Mouse (Mus musculus) heart, postnatal 0 days (tissue): Measurements from ENCODE around the gene Gm14403. TPM values are rescaled to one million over a fixed set of nuclear protein-coding genes. Genes with fewer than 3 reads are reported as not detected.
"Not testable (repeated sequence)": the region's sequence is repeated elsewhere in the genome, so short reads cannot be mapped to it uniquely, and the experiment has no call there.

ENCODE experiments used
- ATAC-seq: fragments of 200-750 bp; cut with Nextera tagmentation; 2 replicates; pipeline ENCODE4 v1.8.0; 2017; ENCODE audit warnings: low read depth, moderate number of reproducible peaks, moderate library complexity; ENCODE audit not compliant: insufficient read depth
- DNase-seq: peaks from one replicate; pipeline ENCODE4 v3.0.0-alpha.2; 2016; ENCODE audit warnings: low spot score
- H3K27ac ChIP-seq: fragments of 300-500 bp; sonication (generic); 2 replicates; pipeline ENCODE4 v1.5.1; 2014; ENCODE audit warnings: low read depth, mild to moderate bottlenecking
- H3K27me3 ChIP-seq: fragments of 300-500 bp; sonication (generic); 2 replicates; pipeline ENCODE4 v1.6.1; 2014; ENCODE audit warnings: low read length, mixed read lengths; ENCODE audit not compliant: control insufficient read depth, insufficient read depth
- H3K36me3 ChIP-seq: fragments of 300-500 bp; sonication (generic); replicated peaks from 2 replicates; pipeline ENCODE4 v1.6.1; 2014; ENCODE audit warnings: low read length, mixed read lengths; ENCODE audit not compliant: control insufficient read depth, insufficient read depth
- H3K4me1 ChIP-seq: fragments of 300-500 bp; sonication (generic); 2 replicates; pipeline ENCODE4 v1.6.1; 2014; ENCODE audit warnings: antibody characterized with exemption; ENCODE audit not compliant: control insufficient read depth, insufficient read depth
- H3K4me2 ChIP-seq: fragments of 300-500 bp; sonication (generic); 2 replicates; pipeline ENCODE4 v1.6.1; 2014; ENCODE audit warnings: low read depth, mild to moderate bottlenecking, low read length, moderate library complexity
- H3K4me3 ChIP-seq: fragments of 300-500 bp; sonication (generic); 2 replicates; pipeline ENCODE4 v1.5.1; 2014; ENCODE audit warnings: low read depth, low read length
- H3K9ac ChIP-seq: fragments of 300-500 bp; sonication (generic); replicated peaks from 2 replicates; pipeline ENCODE4 v1.6.1; 2014; ENCODE audit warnings: low read depth, low read length, mixed read lengths
- H3K9me3 ChIP-seq: fragments of 300-500 bp; sonication (generic); replicated peaks from 2 replicates; pipeline ENCODE4 v1.6.1; 2016; ENCODE audit warnings: low read length; ENCODE audit not compliant: control insufficient read depth
- CTCF ChIP-seq: IDR thresholded peaks from 2 replicates; pipeline ENCODE4 v1.5.1; 2016; ENCODE audit warnings: antibody characterized with exemption, control low read depth, low read depth
- EP300 ChIP-seq: IDR thresholded peaks from 2 replicates; pipeline ENCODE4 v1.6.1; 2016; ENCODE audit warnings: antibody characterized with exemption, low read depth
- WGBS: fragments of 180-500 bp; shearing (Covaris S2); extraction: QIAGEN DNeasy Blood & Tissue Kit; methylation state at CpG from one replicate; pipeline ENCODE4 v1.1.7; 2014; 5-methylcytosine and 5-hydroxymethylcytosine counted together
- polyA plus RNA-seq: library from polyadenylated mRNA; unstranded; fragments of >200 nt; fragmentation: Nextera tagmentation; extraction: Ambion mirVana; gene quantifications from 2 replicates; pipeline ENCODE4 v1.2.1, GENCODE M21; 2015
- total RNA-seq: library from RNA; depleted of rRNA; stranded (reverse); fragments of >200 nt; gene quantifications from 2 replicates; pipeline ENCODE4 v1.2.3, GENCODE M21; 2014; ENCODE audit warnings: low replicate concordance

Gm14403 gene
- total and polyA plus RNA-seq, 2 experiments from 2014 or later: 2.0 to 6.0 TPM

DNA sequence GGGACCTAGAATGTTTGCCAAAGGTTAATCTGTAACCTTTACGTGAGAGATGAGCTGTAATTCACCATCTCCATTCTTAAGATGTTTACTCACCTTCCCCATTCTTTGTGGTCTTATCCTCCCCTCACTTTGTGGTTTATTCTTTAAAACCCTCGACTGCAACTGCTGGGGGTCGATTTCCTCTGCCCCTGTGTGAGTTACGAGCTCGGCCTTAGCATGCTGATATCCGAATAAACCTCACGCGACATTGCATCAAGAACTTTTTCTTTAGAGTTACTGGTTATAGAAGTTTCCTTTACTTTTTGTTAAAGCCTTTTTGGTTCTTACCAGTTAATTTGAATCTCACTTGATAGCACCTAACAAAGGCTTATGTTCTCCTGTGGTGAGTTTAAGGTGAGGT, 22.0 kb downstream of the Gm14403 start:
- DNase-seq (no peak), ATAC-seq (no peak)
- Histone ChIP-seq H3K4me2 (no peak overlapping the region), H3K9ac (no peak overlapping the region), H3K27me3 (no peaks in the 10 kb centered on the region), H3K27ac (no peak overlapping the region), H3K4me1 (no peaks in the 10 kb centered on the region), H3K4me3 (no peak overlapping the region), H3K36me3 (no peaks in the 10 kb centered on the region), H3K9me3 (peaks cover 5% of the 10 kb centered on the region)
- no peak for TF ChIP-seq CTCF
- WGBS: 76% methylated on average over 8 of the region's 8 CpGs

DNA sequence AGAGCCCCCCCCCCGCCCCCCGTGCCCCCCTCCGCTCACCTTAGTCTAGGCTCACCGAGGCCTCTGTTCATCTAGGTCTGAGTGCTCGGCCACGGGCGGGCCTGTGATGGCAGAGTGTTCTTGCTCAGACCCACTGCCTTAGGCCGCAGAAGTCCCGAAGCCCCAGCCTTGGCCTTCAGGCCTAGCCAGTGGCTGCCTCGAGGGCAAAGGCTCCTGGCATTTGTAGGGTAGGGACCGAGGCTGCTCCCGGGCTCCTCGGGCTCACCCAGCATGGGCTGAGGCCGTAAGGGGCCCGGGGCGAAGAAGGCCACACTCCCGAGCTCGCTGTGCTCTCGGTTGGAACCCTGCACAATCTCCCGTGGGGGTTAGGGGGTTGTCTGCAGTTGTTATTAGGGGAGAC, 25.0 kb downstream of the Gm14403 start:
- ATAC-seq: no peak
- H3K4me2 ChIP-seq: no peak overlapping the region
- no peak overlapping the region for H3K9ac ChIP-seq
- no peaks in the 10 kb centered on the region for H3K27me3 ChIP-seq
- H3K9me3 ChIP-seq: peaks cover 5% of the 10 kb centered on the region; the same call in 1 of the 2 replicates
- no peak overlapping the region for H3K27ac ChIP-seq
- TF ChIP-seq EP300 (no peak), CTCF (no peak)
- WGBS: 79% methylated on average over 20 of the region's 20 CpGs
- H3K4me3 ChIP-seq: no peak overlapping the region
- no peak for DNase-seq
- H3K4me1 ChIP-seq: no peaks in the 10 kb centered on the region
- H3K36me3 ChIP-seq: no peaks in the 10 kb centered on the region

- not testable (repeated sequence) for H3K9ac ChIP-seq, H3K4me1 ChIP-seq, H3K36me3 ChIP-seq, H3K27ac ChIP-seq, ATAC-seq, H3K4me2 ChIP-seq, H3K4me3 ChIP-seq, DNase-seq, H3K27me3 ChIP-seq, H3K9me3 ChIP-seq
- 80% methylated on average over 6 of the region's 6 CpGs for WGBS
Observed at GRCm38 (mm10) chr2:177523674-177524073, 25.7 kb downstream of the Gm14403 start.

GRCm38 (mm10) chr2:177524171-177524570, 26.2 kb downstream of the Gm14403 start:
- not testable (repeated sequence) for H3K36me3 ChIP-seq, DNase-seq, ATAC-seq, H3K27ac ChIP-seq, H3K4me2 ChIP-seq, H3K4me3 ChIP-seq, H3K4me1 ChIP-seq, H3K9me3 ChIP-seq, H3K27me3 ChIP-seq, H3K9ac ChIP-seq
- WGBS: 83% methylated on average over 16 of the region's 16 CpGs

GRCm38 (mm10) chr2:177535876-177536275, 37.9 kb downstream of the Gm14403 start:
- no peak overlapping the region for H3K4me2 ChIP-seq
- no peaks in the 10 kb centered on the region for H3K4me1 ChIP-seq
- H3K36me3 ChIP-seq: no peaks in the 10 kb centered on the region
- no peak overlapping the region for H3K9ac ChIP-seq
- H3K9me3 ChIP-seq: no peaks in the 10 kb centered on the region
- no peaks in the 10 kb centered on the region for H3K27me3 ChIP-seq
- ATAC-seq: no peak
- WGBS: 66% methylated on average over 9 of the region's 9 CpGs
- no peak for TF ChIP-seq EP300
- no peak for TF ChIP-seq CTCF
- no peak overlapping the region for H3K27ac ChIP-seq
- no peak for DNase-seq
- H3K4me3 ChIP-seq: no peak overlapping the region

DNA sequence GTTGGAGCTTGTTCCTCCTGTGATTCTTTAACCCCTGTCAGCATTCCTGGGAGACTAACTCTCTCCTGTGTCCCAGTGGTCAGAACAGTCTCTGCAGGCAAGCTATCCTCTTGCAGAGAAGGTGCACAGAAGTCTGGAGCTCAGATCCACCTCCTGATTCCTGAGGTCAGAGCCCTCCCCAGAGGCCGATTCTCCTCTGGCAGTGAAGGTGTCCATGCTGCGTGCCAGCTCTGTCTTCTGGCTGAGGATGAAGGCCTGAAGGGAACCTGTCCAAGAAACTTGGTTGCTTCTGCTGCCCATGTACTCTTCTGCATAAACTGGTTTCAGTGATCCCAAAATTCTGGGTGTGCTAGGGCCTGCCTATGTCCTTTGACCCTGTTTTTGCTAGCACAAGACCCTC, 39.1 kb downstream of the Gm14403 start:
- not testable (repeated sequence) for DNase-seq, H3K9me3 ChIP-seq, H3K4me2 ChIP-seq, ATAC-seq, H3K36me3 ChIP-seq, H3K27me3 ChIP-seq, H3K4me1 ChIP-seq, H3K9ac ChIP-seq, H3K4me3 ChIP-seq, H3K27ac ChIP-seq
- WGBS: 81% methylated on average over 2 of the region's 2 CpGs

GRCm38 (mm10) chr2:177537717-177538116, 39.7 kb downstream of the Gm14403 start:
- not testable (repeated sequence) for H3K9ac ChIP-seq, H3K4me3 ChIP-seq, DNase-seq, H3K27ac ChIP-seq, H3K27me3 ChIP-seq, H3K4me2 ChIP-seq, H3K36me3 ChIP-seq, ATAC-seq, H3K4me1 ChIP-seq, H3K9me3 ChIP-seq
- WGBS: 61% methylated on average over 5 of the region's 5 CpGs

DNA sequence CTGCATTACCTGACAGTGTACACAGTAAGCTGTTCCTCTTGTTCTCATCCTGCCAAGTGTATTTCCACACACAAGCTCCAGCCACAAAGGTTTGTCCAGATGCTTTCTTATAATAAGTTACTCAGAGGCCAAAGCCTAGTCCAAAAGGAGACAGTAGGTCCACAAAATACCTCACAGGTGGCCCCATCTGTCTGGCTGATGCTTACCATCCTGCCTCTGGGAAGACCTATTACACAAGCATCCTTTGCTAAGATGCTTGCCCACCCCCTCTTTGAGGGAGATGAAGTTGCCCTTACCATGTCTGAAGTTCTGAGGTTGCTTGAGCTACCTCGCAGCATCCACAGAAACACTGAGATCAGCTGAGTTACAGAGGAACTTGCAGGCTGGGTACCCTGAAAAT, 57.2 kb downstream of the Gm14403 start:
- H3K4me2 ChIP-seq, H3K27ac ChIP-seq, ATAC-seq, DNase-seq, H3K36me3 ChIP-seq, H3K9ac ChIP-seq, H3K9me3 ChIP-seq, H3K27me3 ChIP-seq, H3K4me3 ChIP-seq, H3K4me1 ChIP-seq: not testable (repeated sequence)
- WGBS: no CpG with 5 or more reads among the region's 1 CpGs
